Mouse (Mus musculus): ENCODE results near the gene Vmn2r50.
"Not testable (repeated sequence)": the region's sequence is repeated elsewhere in the genome, so short reads cannot be mapped to it uniquely, and the experiment has no call there.

DNA sequence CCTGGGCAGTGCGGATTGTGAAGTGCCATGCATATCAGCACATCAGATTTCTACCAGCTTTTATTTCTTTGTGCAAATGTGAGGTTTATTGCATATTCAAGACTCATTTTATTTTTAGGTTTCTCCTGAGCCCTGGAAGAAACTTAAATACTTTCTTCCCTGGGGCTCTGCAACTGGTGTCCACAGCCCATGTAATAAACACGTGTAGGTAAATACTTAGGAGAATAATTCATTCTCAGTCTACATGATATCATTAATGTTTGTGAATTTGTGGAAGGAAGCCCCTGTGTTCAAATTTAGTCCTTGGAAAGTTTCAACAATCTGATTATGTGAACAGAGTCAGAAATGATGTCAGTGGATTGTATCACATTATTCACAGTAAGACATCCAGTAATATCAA lies 60.9 kb downstream of the Vmn2r50 start, which contains the start of gene Vmn2r49:
- TF ChIP-seq POLR2A (IDR thresholded peaks at IDR 0.05; ENCODE audit: insufficient read length, low read depth); USF1 (IDR thresholded peaks at IDR 0.05; ENCODE audit: low read depth): not testable (repeated sequence)
